Mouse (Mus musculus) thymus, postnatal 4 days (tissue): ENCODE measurements around the gene Zfp729a.
A peak's percentile ranks its signal among the peaks of the same experiment; 100 is the strongest.
"Not testable (repeated sequence)": the region's sequence is repeated elsewhere in the genome, so short reads cannot be mapped to it uniquely, and the experiment has no call there.

Experiments used
- DNase-seq: peaks from one replicate; pipeline ENCODE4 v3.0.0; 2021

The Zfp729a gene

DNA sequence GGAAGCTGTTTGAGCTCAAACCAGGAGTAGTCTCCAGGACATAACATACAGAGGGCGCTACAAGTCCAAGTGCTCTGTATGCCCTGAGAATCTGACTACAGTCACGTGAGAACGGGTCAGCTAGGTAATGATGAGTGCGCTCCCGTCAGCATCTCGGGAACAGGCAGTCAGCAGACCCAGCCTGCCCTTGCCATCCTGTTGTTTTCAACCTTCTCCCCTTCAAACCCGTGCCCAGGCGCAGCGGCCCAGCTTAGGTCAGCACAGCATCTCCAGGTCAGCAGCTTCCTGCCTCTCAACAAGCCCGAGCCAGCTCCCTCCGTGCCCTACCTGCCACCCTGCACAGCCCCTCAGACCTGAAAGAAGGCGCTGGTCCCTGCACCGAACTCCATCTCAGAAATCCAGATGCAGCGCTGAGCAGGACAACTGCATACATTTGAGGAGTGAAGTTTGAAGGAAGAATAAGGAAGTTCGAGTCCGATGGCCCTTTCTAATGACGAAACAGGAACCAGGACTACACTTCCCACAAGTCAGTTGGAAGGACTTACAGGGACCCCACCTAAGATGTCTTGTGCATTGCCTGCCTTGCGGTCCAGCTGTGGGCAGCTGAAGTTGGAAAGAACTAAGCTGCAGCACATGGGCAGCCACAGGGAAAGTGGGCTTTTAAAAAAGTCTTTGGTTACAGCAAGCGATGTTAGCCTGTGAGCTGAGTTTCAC, at the start of gene Zfp729a, which contains the start of gene Gm49345:
Gene Zfp729a, minus strand, starts transcription at position 498 of the 714 bp plus-strand sequence.
Gene Gm49345, minus strand, starts transcription at position 476 of the 714 bp plus-strand sequence.
- peak; percentile 81 for DNase-seq

DNA sequence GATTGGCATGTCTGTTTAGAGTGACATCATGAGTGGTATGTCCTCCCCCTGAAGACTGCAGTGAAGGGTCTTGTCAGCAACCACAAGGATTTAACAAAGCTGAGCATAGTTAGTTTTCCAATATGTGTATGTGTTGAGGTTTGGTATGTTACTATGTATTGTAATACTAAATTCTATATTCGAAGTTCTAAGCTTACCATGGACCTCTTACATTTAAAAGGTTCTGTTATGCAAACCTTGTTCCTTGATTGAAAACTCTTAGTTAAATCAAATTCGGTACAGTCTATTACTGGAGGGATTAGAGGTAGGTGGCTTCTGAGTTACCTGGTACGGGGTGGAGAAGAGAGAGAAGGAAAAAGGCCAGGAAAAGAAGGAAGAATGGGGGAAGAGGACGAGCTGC, 49.4 kb upstream of the Zfp729a start, which contains the start of gene Zfp738:
Gene Zfp738, minus strand, starts transcription at position 101 of the 400 bp plus-strand sequence.
- DNase-seq: no peak

DNA sequence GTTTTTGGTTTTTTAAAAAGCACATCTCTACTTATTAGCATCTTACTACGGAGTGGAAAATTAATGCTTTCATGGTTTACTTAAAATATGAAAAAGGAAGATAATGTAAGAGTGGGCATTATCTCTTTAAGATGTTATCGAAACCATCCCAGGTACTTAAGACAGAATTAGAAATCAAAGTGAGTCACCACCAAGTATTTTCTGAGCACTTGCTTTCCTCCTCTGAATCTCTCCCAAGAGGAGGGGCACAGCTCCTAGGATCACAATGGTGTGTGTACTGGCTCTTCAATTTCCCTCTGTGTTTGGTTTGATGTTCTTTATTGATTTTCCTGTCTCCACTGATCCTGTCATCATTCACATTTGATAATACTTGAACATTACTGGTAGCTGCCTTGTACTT, 46.2 kb upstream of the Zfp729a start:
- DNase-seq: not testable (repeated sequence)

GRCm38 (mm10) chr13:67682959-67683735, 45.6 kb upstream of the Zfp729a start:
- peak; percentile 80 for DNase-seq

DNA sequence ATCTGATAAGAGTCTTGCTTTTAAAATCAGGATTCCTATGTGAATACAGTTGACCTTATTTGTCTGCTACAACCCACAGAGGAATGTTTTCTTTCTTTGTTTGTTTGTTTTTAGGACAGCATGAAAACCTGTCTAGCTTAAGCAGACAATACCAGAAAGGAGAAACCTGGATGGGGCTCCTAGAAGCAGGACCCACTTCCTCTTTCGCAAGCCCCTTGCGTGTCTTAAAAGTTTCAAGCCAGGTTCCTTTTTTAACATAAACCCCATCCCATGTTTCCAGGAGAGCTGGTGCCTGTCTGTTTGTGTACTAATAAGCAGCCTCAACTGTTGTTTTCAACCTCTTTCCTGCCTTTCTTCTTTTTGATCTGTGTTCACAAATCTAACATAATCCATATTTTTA, 37.3 kb upstream of the Zfp729a start:
- DNase-seq: no peak

GRCm38 (mm10) chr13:67652496-67652895, 14.9 kb upstream of the Zfp729a start:
- DNase-seq: no peak

DNA sequence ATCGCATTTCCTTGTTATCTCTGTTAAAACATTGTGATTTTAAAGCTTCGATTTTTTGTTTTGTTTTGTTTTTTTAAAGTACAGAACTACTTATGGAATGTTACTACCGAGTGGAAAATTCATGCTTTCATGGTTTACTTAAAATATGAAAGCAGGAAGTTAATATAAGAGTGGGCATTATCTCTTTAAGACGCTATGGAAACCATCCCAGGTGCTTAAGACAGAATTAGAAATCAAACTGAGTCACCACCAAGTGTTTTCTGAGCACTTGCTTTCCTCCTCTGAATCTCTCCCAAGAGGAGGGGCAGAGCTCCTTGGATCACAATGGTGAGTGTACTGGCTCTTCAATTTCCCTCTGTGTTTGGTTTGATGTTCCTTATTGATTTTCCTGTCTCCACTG, 27.5 kb downstream of the Zfp729a start:
- DNase-seq: no peak

GRCm38 (mm10) chr13:67609066-67609876, 28.3 kb downstream of the Zfp729a start, which contains the start of gene Zfp729b:
TSS of gene Zfp729b (minus strand) at chr13:67609707.
- DNase-seq: peak; percentile 93

- no peak for DNase-seq
Measured at GRCm38 (mm10) chr13:67572591-67573189, 64.9 kb downstream of the Zfp729a start.
